10 mouse cellular contexts compared by ENCODE assay signal in the genomic region with DNA sequence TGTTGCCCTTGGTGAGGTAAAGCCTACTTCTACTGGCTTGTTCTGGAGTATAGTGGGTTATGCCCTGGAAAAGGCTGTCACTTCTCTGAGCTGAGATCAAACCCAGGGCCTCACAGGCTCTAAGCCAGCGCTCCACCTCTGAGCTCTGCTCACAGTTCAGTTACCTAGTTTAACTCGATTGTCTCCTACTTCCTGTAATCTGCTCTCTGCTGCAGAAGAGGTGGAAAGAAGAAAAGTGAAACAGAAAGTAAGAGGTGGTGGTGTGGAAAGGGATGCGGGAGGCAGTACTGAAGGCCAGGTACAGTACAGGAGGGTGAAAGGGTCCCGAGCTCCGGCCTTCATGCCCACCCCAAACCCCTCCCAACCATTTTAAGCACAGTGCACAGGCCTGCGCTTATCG.
DNase-seq lines count a peak whose midpoint lies in the region; ATAC-seq lines count a peak whose summit lies in the region.
"Had no signal": no experiment of that assay in that cellular context is flagged by ENCODE, and none has a peak within 500 bp of the region (broad histone marks: within the 10 kb centered on the region; RNA-seq: fewer than 3 reads in every experiment).

No protein-coding gene starts in this region.

- peak; percentile 62 for ATAC-seq in common myeloid progenitor, adult 5-6 weeks (replicated peaks; ENCODE audit: low read depth, poor library complexity, severe bottlenecking)
- ATAC-seq in monocyte, adult 5-6 weeks (replicated peaks; ENCODE audit: insufficient number of reproducible peaks, low FRiP score, low TSS enrichment, poor library complexity, severe bottlenecking) = peak; percentile 70
- ATAC-seq in cerebellum, adult (ENCODE audit: insufficient number of reproducible peaks, low FRiP score, low TSS enrichment) = no peak
- ATAC-seq in neural tube, embryonic 15.5 days (ENCODE audit: low FRiP score) = no peak

- H3K9ac ChIP-seq in neural tube, embryonic 15.5 days (replicated peaks) = no peak overlapping the region
- H3K9ac ChIP-seq: forebrain, embryonic 12.5 days had no signal

- no peaks in the 10 kb centered on the region for H3K4me1 ChIP-seq in neural tube, embryonic 15.5 days

- 89% methylated on average over 7 of the region's 7 CpGs for whole genome bisulfite sequencing in neural tube, embryonic 15.5 days

- DNase-seq in spleen, postnatal 36 days (ENCODE audit: low spot score in 2 of 2) = peak; percentile 17 to 27
- no peak for DNase-seq in spleen, postnatal 10 days (ENCODE audit: low spot score in 2 of 2)
- DNase-seq in cerebellum, postnatal 4 days (ENCODE audit: low spot score in 2 of 2) = no peak
- no peak for DNase-seq in adrenal gland, postnatal 25 days
- DNase-seq: lung, postnatal 4 days had no signal

- H3K36me3 ChIP-seq in neural tube, embryonic 15.5 days = no peaks in the 10 kb centered on the region
- H3K36me3 ChIP-seq: forebrain, embryonic 12.5 days had no signal

- no peak overlapping the region for H3K4me3 ChIP-seq in neural tube, embryonic 15.5 days (replicated peaks)
- H3K4me3 ChIP-seq: forebrain, embryonic 12.5 days had no signal

- no peak overlapping the region for H3K27ac ChIP-seq in neural tube, embryonic 15.5 days (replicated peaks)
- H3K27ac ChIP-seq: forebrain, embryonic 12.5 days had no signal

- H3K27me3 ChIP-seq in neural tube, embryonic 15.5 days (replicated peaks) = no peaks in the 10 kb centered on the region
- H3K27me3 ChIP-seq: forebrain, embryonic 12.5 days had no signal

- no peak overlapping the region for H3K4me2 ChIP-seq in neural tube, embryonic 15.5 days
- H3K4me2 ChIP-seq: forebrain, embryonic 12.5 days had no signal

- H3K9me3 ChIP-seq in neural tube, embryonic 15.5 days (replicated peaks) = no peaks in the 10 kb centered on the region
- H3K9me3 ChIP-seq: forebrain, embryonic 12.5 days had no signal

Comparison
In these comparisons a context has a peak if more than half of its experiments do, and no peak if none do; other contexts are left out.
1. DNase-seq: peak in spleen, postnatal 36 days (2 of 2); none in spleen, postnatal 10 days (0 of 2), cerebellum, postnatal 4 days (0 of 2) and adrenal gland, postnatal 25 days (single experiment).
2. ATAC-seq: peak in common myeloid progenitor, adult 5-6 weeks (single experiment) and monocyte, adult 5-6 weeks (single experiment); none in cerebellum, adult (single experiment) and neural tube, embryonic 15.5 days (single experiment).